Mouse (Mus musculus) liver, embryonic 11.5 days (tissue): ENCODE measurements around the gene Casq1. TPM values are rescaled to one million over a fixed set of nuclear protein-coding genes. Genes with fewer than 3 reads are reported as not detected.

Experiments used
- ATAC-seq: fragments of 200-750 bp; cut with Nextera tagmentation; replicated peaks from 2 replicates; pipeline ENCODE4 v1.8.0; 2017; ENCODE audit warnings: moderate number of reproducible peaks, mild to moderate bottlenecking, moderate TSS enrichment, moderate library complexity; ENCODE audit not compliant: low FRiP score
- DNase-seq: peaks from one replicate; pipeline ENCODE4 v3.0.0-alpha.2; 2017; ENCODE audit warnings: low spot score
- H3K27ac ChIP-seq: fragments of 300-500 bp; sonication (generic); 2 replicates; pipeline ENCODE4 v1.5.1; 2014; ENCODE audit warnings: mild to moderate bottlenecking, low read depth, low read length, control low read depth
- H3K27me3 ChIP-seq: fragments of 300-500 bp; sonication (generic); replicated peaks from 2 replicates; pipeline ENCODE4 v1.6.1; 2014; ENCODE audit warnings: low read length, mixed read lengths; ENCODE audit not compliant: control insufficient read depth, insufficient read depth
- H3K36me3 ChIP-seq: fragments of 300-500 bp; sonication (generic); 2 replicates; pipeline ENCODE4 v1.6.1; 2014; ENCODE audit warnings: mild to moderate bottlenecking, low read length, moderate library complexity, mixed read lengths; ENCODE audit not compliant: control insufficient read depth, insufficient read depth
- H3K4me1 ChIP-seq: fragments of 300-500 bp; sonication (generic); replicated peaks from 2 replicates; pipeline ENCODE4 v1.6.1; 2014; ENCODE audit warnings: low read length, mixed read lengths; ENCODE audit not compliant: control insufficient read depth, insufficient read depth
- H3K4me2 ChIP-seq: fragments of 300-500 bp; sonication (generic); 2 replicates; pipeline ENCODE4 v1.6.1; 2014; ENCODE audit warnings: mild to moderate bottlenecking, control low read depth, moderate library complexity
- H3K4me3 ChIP-seq: fragments of 300-500 bp; sonication (generic); 2 replicates; pipeline ENCODE4 v1.5.1; 2014; ENCODE audit warnings: low read depth, low read length, control low read depth
- H3K9ac ChIP-seq: fragments of 300-500 bp; sonication (generic); 2 replicates; pipeline ENCODE4 v1.6.1; 2014; ENCODE audit warnings: low read depth, low read length, control low read depth
- H3K9me3 ChIP-seq: fragments of 300-500 bp; sonication (generic); 2 replicates; pipeline ENCODE4 v1.6.1; 2016; ENCODE audit warnings: low read length, inconsistent platforms, mixed read lengths; ENCODE audit not compliant: control insufficient read depth
- WGBS: fragments of 180-500 bp; shearing (Covaris S2); extraction: QIAGEN DNeasy Blood & Tissue Kit; methylation state at CpG from one replicate; pipeline ENCODE4 v1.1.7; 2014; 5-methylcytosine and 5-hydroxymethylcytosine counted together
- polyA plus RNA-seq: library from polyadenylated mRNA; unstranded; fragments of >200 nt; fragmentation: Nextera tagmentation; extraction: Ambion mirVana; gene quantifications from 2 replicates; pipeline ENCODE4 v1.2.1, GENCODE M21; 2014

Casq1 gene
- polyA plus RNA-seq, 1 experiment from 2014 or later = 4.1 TPM

- H3K9me3 ChIP-seq = no peaks in the 10 kb centered on the region
- H3K4me3 ChIP-seq = no peak overlapping the region
- DNase-seq = no peak
- H3K27me3 ChIP-seq = no peaks in the 10 kb centered on the region
- H3K4me2 ChIP-seq = no peak overlapping the region
- H3K27ac ChIP-seq = no peak overlapping the region
- no peak for ATAC-seq
- H3K36me3 ChIP-seq = peaks cover 58% of the 10 kb centered on the region
- H3K4me1 ChIP-seq = no peaks in the 10 kb centered on the region
- no peak overlapping the region for H3K9ac ChIP-seq
- 80% methylated on average over 8 of the region's 8 CpGs for WGBS
Measured at GRCm38 (mm10) chr1:172194435-172194834, 25.2 kb downstream of the Casq1 start.

GRCm38 (mm10) chr1:172192217-172192616 is 27.5 kb downstream of the Casq1 start:
- 82% methylated on average over 3 of the region's 3 CpGs for WGBS
- ATAC-seq (no peak), DNase-seq (no peak)
- Histone ChIP-seq H3K9ac (no peak overlapping the region), H3K27ac (no peak overlapping the region), H3K4me3 (no peak overlapping the region), H3K9me3 (no peaks in the 10 kb centered on the region), H3K27me3 (no peaks in the 10 kb centered on the region), H3K4me1 (no peaks in the 10 kb centered on the region), H3K36me3 (peaks cover 57% of the 10 kb centered on the region), H3K4me2 (no peak overlapping the region)

- Histone ChIP-seq H3K4me3 (no peak overlapping the region), H3K27me3 (no peaks in the 10 kb centered on the region), H3K27ac (no peak overlapping the region), H3K4me2 (no peak overlapping the region), H3K4me1 (no peaks in the 10 kb centered on the region), H3K36me3 (peaks cover 57% of the 10 kb centered on the region), H3K9ac (no peak overlapping the region), H3K9me3 (no peaks in the 10 kb centered on the region)
- 85% methylated on average over 2 of the region's 2 CpGs for WGBS
- no peak for DNase-seq
- no peak for ATAC-seq
Measured at GRCm38 (mm10) chr1:172191578-172191977, 28.1 kb downstream of the Casq1 start.

- Histone ChIP-seq H3K4me1 (no peaks in the 10 kb centered on the region), H3K9ac (no peak overlapping the region), H3K36me3 (peaks cover 42% of the 10 kb centered on the region), H3K9me3 (no peaks in the 10 kb centered on the region), H3K27ac (no peak overlapping the region), H3K4me2 (no peak overlapping the region), H3K27me3 (no peaks in the 10 kb centered on the region), H3K4me3 (no peak overlapping the region)
- 83% methylated on average over 4 of the region's 4 CpGs for WGBS
- DNase-seq (no peak), ATAC-seq (peak; percentile 64; the same call in 1 of the 2 replicates)
Measured at GRCm38 (mm10) chr1:172188891-172189290, 30.8 kb downstream of the Casq1 start.

GRCm38 (mm10) chr1:172186401-172187289 is 33.0 kb downstream of the Casq1 start:
- Histone ChIP-seq H3K9ac (no peak overlapping the region), H3K4me1 (no peaks in the 10 kb centered on the region), H3K4me2 (no peak overlapping the region), H3K27ac (no peak overlapping the region), H3K27me3 (no peaks in the 10 kb centered on the region), H3K9me3 (no peaks in the 10 kb centered on the region), H3K4me3 (no peak overlapping the region), H3K36me3 (peaks cover 39% of the 10 kb centered on the region)
- ATAC-seq (no peak), DNase-seq (no peak)
- WGBS = 93% methylated on average over 10 of the region's 10 CpGs

GRCm38 (mm10) chr1:172183915-172184314 is 35.8 kb downstream of the Casq1 start:
- no peaks in the 10 kb centered on the region for H3K27me3 ChIP-seq
- no peaks in the 10 kb centered on the region for H3K4me1 ChIP-seq
- no peak overlapping the region for H3K27ac ChIP-seq
- DNase-seq = no peak
- no peak overlapping the region for H3K4me3 ChIP-seq
- no peaks in the 10 kb centered on the region for H3K9me3 ChIP-seq
- no peak overlapping the region for H3K9ac ChIP-seq
- H3K4me2 ChIP-seq = no peak overlapping the region
- peaks cover 34% of the 10 kb centered on the region for H3K36me3 ChIP-seq
- no peak for ATAC-seq

GRCm38 (mm10) chr1:172183056-172183455 is 36.6 kb downstream of the Casq1 start:
- Histone ChIP-seq H3K27ac (no peak overlapping the region), H3K36me3 (peaks cover 29% of the 10 kb centered on the region), H3K4me3 (no peak overlapping the region), H3K4me2 (no peak overlapping the region), H3K9me3 (no peaks in the 10 kb centered on the region), H3K27me3 (no peaks in the 10 kb centered on the region), H3K4me1 (no peaks in the 10 kb centered on the region), H3K9ac (no peak overlapping the region)
- 92% methylated on average over 6 of the region's 6 CpGs for WGBS
- ATAC-seq = no peak
- no peak for DNase-seq

GRCm38 (mm10) chr1:172181777-172182176 is 37.9 kb downstream of the Casq1 start:
- Histone ChIP-seq H3K9me3 (no peaks in the 10 kb centered on the region), H3K27ac (no peak overlapping the region), H3K4me3 (no peak overlapping the region), H3K9ac (no peak overlapping the region), H3K4me1 (no peaks in the 10 kb centered on the region), H3K27me3 (no peaks in the 10 kb centered on the region), H3K36me3 (peaks cover 25% of the 10 kb centered on the region), H3K4me2 (no peak overlapping the region)
- WGBS = 95% methylated on average over 3 of the region's 3 CpGs
- ATAC-seq (no peak), DNase-seq (no peak)

GRCm38 (mm10) chr1:172180881-172181280 is 38.8 kb downstream of the Casq1 start:
- Histone ChIP-seq H3K9ac (no peak overlapping the region), H3K27ac (no peak overlapping the region), H3K4me2 (no peak overlapping the region), H3K27me3 (no peaks in the 10 kb centered on the region), H3K4me3 (no peak overlapping the region), H3K36me3 (peaks cover 25% of the 10 kb centered on the region), H3K4me1 (no peaks in the 10 kb centered on the region), H3K9me3 (no peaks in the 10 kb centered on the region)
- WGBS = 86% methylated on average over 4 of the region's 4 CpGs
- ATAC-seq (no peak), DNase-seq (no peak)
